Mouse (Mus musculus) erythroblast, embryonic 14.5 days (primary cell): Measurements from ENCODE around the gene Slc7a11.

Source experiments
- GATA1 ChIP-seq: IDR thresholded peaks from 2 replicates; pipeline ENCODE4 v1.6.1; 2012; ENCODE audit warnings: low read length, inconsistent platforms, mixed read lengths
- TAL1 ChIP-seq: IDR thresholded peaks from 3 replicates; pipeline ENCODE4 v1.6.1; 2012; ENCODE audit warnings: low read length, inconsistent platforms, mixed read lengths

GRCm38 (mm10) chr3:50094404-50095092 is 348.9 kb downstream of the Slc7a11 start:
- no peak for TF ChIP-seq GATA1
- no peak for TF ChIP-seq TAL1
